Mouse (Mus musculus) T-helper 1 cell (primary cell): ENCODE data around the gene Zbtb9.

ENCODE experiments used
- in situ Hi-C: fragments of 300-600 bp; cut with MboI, MseI; formaldehyde crosslinking; loops from one replicate; pipeline ENCODE4 v1.15.1; 2025; ENCODE audit warnings: high pct_unique_total_duplicates

Gene Zbtb9

GRCm38 (mm10) chr17:27011998-27012672 lies 39.2 kb downstream of the Zbtb9 start:
- in situ Hi-C loops = no loop called here

DNA sequence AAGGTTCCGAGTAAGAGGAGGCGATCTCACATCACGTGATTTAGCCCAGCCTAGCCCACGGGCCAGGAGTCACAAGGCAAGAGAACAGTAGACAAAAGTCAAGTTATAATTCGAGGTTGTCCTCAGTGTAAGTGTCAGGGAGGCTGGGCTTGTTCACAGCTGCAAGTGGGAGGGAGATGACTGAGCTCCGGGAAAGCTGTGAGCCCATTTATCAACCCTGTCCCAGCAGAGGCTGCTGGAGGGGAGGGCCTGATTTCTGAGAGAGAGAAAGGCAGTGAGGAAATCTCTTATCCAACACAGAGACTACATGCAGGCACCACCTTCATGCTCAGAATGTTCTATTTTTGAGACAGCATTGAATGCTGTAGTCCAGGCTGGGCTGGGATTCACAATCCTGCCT lies 39.9 kb downstream of the Zbtb9 start:
- in situ Hi-C loops = no loop called here

DNA sequence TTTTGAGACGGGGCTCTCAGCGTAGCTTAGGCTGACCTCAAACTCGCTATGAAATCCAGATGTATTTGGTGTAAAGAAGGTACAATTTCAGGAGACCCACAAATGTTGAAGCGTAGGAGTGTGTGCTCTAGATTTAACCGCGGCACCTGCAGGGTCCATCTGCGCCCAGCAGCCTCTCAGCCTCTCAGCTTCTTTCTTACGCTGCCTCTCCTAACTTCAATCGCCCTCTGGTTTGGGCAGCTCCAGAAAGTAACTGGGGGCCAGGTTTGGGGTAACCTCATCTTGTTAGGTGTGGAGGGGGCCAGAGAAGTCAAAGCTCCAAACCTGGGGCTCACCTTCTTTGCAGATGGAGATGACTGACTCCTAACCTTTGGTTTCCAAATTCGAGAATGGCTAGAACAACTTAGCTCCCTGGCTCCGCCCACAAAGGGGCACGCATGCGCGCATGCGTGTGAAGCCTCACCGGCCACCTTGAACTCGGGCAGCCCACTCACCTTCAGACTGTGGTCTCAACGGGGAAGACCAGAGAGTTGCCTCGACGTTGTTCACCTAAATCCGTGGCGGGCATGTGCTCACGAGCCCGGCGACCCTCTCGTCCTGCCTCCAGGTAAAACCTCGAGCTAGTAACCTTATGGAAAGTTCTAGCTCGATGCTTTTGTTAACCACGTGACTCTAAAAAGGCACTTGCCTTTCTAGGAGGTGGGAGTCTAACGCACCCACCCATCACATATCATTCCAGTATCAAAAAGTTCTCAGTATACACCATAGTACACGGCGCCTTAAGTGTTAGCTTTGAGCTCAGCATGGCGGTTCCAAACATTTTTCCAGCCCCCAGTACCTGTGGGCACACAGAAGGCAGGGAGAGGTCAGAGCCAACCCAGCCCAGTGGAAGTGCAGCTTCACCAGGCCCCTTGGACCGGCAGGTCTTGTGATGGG lies 44.9 kb downstream of the Zbtb9 start:
- in situ Hi-C loops = no loop called here

DNA sequence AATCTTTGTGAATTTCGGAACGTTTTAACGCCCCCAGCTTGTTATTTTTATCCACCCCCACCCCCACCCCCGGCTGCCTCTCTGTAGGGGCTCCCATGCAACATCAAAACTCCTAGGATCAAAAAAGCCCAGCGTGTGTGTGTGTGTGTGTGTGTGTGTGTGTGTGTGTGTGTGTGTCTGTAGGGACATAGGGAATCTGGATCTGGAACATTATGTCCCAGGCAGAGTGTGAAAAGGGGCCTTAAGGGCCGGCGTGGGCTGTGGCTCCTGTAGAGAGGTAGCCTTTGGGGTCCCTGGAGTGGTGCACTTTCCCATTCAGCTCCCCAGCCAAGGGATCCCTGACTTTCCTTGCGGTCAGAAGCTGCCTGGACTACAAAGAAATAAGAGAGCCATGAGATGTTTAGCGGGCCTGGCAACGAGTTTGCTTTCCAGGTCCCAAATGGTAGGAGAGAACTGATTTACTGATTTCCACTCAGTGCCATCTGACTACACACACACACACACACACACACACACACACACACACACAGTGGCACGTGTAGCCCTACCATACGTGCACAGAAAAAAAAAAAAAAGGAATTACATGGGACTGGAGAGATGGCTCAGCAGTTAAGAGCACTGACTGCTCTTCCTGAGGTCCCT lies 45.7 kb downstream of the Zbtb9 start:
- in situ Hi-C loops = no loop called here

DNA sequence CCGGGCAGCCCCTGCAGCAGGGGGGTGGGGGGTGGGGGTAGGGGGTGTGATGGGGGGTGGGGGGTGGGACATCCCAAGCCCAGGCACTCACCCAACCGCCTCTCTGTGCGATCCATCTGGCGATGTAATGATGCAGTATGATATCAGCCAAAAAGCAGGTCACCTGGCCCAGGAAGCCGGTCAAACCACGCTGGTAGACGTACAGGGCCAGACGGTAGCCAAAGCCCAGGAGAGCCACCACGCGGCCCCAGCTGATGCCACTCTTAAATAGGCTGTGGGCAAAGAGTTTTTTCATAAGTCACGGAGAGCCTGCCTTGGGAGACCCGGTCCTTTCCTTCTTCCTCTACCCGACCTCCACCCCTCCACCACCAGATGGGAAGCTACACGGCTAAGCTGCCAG lies 48.1 kb downstream of the Zbtb9 start:
- in situ Hi-C loops = no loop called here

- in situ Hi-C loops = no loop called here
Observed at GRCm38 (mm10) chr17:27021736-27022135, 48.8 kb downstream of the Zbtb9 start.

- in situ Hi-C loops = no loop called here
Observed at GRCm38 (mm10) chr17:27023342-27023741, 50.4 kb downstream of the Zbtb9 start.

DNA sequence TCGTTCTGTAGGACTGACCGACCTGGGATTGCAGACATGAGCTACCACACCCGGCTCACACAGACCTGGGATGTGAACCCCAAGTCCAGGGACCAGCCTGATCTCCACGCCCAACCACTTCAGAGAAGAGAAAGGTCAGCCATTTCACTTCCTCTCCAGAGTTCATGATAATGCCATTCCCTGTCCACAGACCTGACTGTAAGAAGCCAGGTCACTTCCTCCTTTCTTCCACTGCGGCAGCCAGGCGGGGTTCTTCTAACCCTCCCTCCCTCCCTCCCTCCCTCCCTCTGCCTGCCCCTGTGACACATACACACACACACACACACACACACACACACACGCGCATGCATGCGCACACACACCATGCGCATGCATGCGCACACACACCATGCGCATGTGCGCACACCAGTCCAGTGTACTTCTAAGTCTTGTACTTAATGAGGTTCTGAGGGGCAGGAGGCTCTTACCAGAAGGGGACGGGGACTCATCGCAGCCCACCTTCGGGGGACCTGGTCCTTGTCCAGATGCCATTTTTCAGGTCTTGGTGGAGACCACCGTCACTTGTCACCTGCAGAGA lies 52.4 kb downstream of the Zbtb9 start:
- in situ Hi-C loops = no loop called here

DNA sequence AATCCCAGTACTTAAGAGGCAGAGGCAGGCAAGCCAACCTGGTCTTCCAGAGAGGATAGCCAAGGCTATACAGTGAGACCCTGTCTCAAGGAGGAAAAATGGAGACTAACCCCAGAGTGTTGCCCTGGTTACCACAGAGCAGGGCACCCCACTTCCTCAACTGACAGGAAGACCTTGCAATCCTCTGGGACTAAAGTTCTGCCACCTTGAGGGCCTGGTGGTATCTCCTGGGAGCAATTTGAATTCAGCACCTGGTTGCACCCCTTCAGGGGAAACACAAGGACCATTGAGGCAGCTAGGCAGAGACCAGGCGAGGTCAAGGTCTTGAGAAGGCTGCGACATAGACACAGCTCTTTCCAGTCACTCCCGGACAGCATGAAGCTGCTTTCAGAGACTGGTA lies 53.0 kb downstream of the Zbtb9 start:
- in situ Hi-C loops = no loop called here

DNA sequence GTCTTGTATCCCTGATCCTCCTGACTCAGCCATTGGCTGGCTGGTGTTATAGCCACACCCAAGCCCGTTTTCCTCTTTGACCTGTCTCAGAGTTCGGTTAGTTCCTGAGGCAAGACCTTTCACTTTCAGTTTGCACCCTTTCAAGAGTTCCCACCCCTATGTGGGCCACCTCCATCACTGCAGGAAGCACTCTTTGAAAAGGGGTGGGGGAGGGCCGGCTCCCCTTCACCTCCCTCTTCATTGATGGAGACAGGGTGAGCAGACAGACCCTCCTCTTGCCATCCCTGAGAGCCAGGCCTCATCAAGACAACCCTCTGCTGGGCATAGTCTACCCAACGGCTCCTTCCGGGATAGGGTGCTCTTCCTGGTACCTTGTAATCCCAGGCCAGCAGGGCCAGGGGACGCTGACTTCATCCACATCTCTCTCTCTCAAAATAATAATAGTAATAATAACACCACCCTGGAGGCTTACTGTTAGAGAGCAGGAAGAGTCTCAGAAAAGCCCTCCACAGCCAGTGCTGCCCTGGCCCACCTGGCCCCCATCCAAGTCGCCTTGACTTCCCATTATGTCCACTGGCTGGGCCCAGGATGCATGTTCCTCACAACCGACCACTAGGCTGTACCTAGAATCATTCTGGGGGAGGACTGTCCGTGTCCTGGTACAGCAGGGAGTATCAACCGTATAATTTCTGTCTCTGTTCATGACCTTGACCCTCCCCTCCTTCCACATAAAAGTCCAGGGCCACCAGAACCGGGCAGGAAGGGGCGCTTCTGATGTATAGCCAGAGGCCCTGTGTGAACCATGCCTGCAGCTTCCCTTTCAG lies 54.7 kb downstream of the Zbtb9 start:
- in situ Hi-C loops = no loop called here

- in situ Hi-C loops = no loop called here
Observed at GRCm38 (mm10) chr17:27028284-27028795, 55.4 kb downstream of the Zbtb9 start.

DNA sequence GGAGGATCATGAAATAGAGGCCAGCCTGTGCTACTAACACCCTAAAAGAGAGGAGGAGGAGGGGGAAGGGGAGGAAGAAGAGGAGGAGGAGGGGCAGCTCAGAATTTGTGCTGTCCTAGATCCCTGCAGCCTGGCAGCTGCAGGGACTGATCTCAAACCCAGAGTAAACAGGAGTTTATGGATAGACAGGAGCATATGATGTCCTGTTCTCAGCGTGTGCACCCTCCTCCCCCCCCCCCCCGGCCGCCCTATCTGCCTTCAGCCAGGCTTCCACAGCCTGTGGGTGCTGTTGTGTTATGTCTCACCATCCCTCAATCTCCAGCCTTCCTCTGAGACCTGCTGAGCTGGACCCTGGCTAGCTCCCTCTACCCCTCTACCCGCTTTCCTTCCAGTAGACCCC lies 55.9 kb downstream of the Zbtb9 start, which contains the start of gene Bak1:
Gene Bak1, minus strand, starts transcription at position 101 of the 400 bp plus-strand sequence.
- in situ Hi-C loops = no loop called here

GRCm38 (mm10) chr17:27029431-27029830 lies 56.5 kb downstream of the Zbtb9 start:
- in situ Hi-C loops = no loop called here

- in situ Hi-C loops = no loop called here
Observed at GRCm38 (mm10) chr17:27030896-27031295, 57.9 kb downstream of the Zbtb9 start.

DNA sequence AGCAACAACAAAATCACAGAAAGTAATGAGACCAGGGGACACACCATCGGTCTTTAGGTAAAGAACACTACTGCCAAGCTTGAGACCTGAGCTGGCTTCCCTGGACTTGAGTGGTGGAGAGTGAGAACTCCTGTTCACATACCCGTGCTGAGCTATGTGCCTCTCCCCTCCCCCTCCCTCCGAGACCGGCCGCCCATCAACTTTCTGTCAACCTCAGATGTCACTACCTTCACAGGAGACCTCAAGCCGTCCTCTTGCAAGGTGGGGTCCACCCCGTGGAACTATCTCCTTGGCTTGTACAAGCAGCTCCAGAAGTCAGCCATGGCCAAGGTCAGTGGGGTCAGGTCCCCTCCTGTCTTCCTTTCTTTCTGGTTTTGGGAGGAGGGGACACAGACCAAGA lies 59.4 kb downstream of the Zbtb9 start:
- in situ Hi-C loops = no loop called here

DNA sequence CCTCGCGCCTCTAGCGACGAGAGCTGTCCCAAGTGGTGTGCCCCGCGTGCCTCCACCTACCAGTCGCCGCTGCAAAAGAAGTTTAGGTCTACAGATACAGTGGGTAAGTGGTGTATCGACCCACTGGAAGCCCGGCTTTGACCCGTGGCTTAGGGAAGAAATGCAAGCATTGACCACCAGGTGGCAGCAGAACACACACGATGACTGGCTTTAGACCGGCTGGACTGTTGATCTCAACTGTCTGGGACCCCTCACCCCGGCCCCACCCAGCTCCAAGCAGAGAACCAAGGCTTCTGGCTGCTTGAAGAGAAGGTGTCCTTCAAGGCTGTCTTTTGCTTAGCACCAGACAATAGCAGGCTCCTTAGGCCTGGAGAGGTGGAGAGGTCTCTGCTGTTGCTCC lies 59.9 kb downstream of the Zbtb9 start:
- in situ Hi-C loops = no loop called here

GRCm38 (mm10) chr17:27036465-27036864 lies 63.5 kb downstream of the Zbtb9 start:
- in situ Hi-C loops = no loop called here

DNA sequence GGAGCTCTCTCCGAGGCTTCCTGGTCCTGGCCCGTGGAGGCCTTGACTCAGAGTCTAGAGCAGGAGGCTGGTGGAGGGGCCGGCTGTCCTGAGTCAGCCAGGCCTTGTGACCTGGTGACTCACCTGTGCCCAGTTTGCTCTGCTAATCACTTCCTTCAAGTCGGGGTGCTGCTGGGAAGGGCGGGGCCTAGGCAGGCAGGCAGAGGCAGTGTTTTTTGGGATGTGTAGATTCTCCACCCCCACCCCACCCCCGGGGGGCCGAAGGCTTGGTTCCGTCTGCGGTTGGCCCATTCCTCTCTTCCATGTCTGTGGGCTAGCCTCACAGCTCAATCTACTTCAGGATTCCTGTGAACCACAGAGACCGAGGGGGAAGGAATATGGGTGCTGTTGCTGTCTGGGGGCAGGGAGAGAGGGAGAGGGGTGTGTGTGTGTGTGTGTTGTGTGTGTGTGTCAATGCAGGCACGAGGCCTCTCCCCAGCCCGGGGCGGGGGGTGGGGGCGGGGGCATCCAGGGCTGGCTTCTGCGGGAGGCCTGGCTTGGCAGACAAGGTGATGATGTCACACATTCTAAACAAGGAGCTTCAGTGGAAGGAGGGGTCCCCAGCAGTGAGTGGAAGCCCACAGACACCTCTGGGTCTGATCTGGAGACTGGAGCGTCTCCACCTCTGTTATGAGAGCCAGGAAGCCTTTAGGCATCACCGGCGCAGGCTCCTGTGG lies 65.5 kb downstream of the Zbtb9 start:
- in situ Hi-C loops = no loop called here

- in situ Hi-C loops = no loop called here
Observed at GRCm38 (mm10) chr17:27039432-27040102, 66.6 kb downstream of the Zbtb9 start.
